Mouse (Mus musculus) C3H10T1/2 (cell line): ENCODE measurements around the gene Map4k3. TPM values are rescaled to one million over a fixed set of nuclear protein-coding genes. Genes with fewer than 3 reads are reported as not detected.

Source experiments
- polyA plus RNA-seq, 2 experiments: library from polyadenylated mRNA; unstranded; fragments of >200 nt; fragmentation: generic; extraction: Trizol; gene quantifications; one replicate each; pipeline ENCODE4 v1.2.1; 2012; ENCODE audit warnings: missing spikeins in 2 of 2

Gene Map4k3
- 1 to 10 TPM in 1 of 2 experiments, under 1 TPM in 1; 0.29 to 6.5 TPM for polyA plus RNA-seq

GRCm38 (mm10) chr17:80728062-80728858 lies at the start of gene Map4k3:
Gene Map4k3, minus strand, starts transcription at chr17:80728485.

GRCm38 (mm10) chr17:80577639-80578038 lies 150.6 kb downstream of the Map4k3 start, which contains the start of gene Cdkl4:
Gene Cdkl4, minus strand, starts transcription at chr17:80577813.

Other genes with a start within 250 kb of the Map4k3 start
- gene Sos1, start 248.0 kb downstream of the Map4k3 start, polyA plus RNA-seq: 1 to 10 TPM in 1 of 2 experiments, under 1 TPM in 1; 0.30 to 3.0 TPM
- not detected for gene Cdkl4, start 150.7 kb downstream of the Map4k3 start, polyA plus RNA-seq
- not detected for gene Tmem178, start 216.1 kb upstream of the Map4k3 start, polyA plus RNA-seq